ENCODE assay signal across 8 mouse cellular contexts in genomic region chr9:57158013-57158470, GRCm38 (mm10). TPM values are rescaled to one million over a fixed set of nuclear protein-coding genes. Genes with fewer than 3 reads are reported as not detected.
DNase-seq lines count a peak whose midpoint lies in the region; ATAC-seq lines count a peak whose summit lies in the region.

Gene Commd4 (minus strand): TSS chr9:57158331.

- H3K9me3 ChIP-seq in hindbrain, embryonic 16.5 days (ENCODE audit: control insufficient read depth, low read length) = no peaks in the 10 kb centered on the region

- peaks cover 11% of the 10 kb centered on the region for H3K36me3 ChIP-seq in hindbrain, embryonic 16.5 days (ENCODE audit: control insufficient read depth, insufficient read depth, low read length)
- H3K36me3 ChIP-seq in macrophage (ENCODE audit: inconsistent target) = peaks cover 21% of the 10 kb centered on the region; the same call in 1 of the 2 replicates

- H3K4me3 ChIP-seq in hindbrain, embryonic 16.5 days (ENCODE audit: low read length) = peak within 1 kb of the TSS; percentile 87
- peak within 1 kb of the TSS; percentile 81 for H3K4me3 ChIP-seq in macrophage (ENCODE audit: inconsistent target)

- H3K9ac ChIP-seq in hindbrain, embryonic 16.5 days (ENCODE audit: low read depth, low read length) = peak within 1 kb of the TSS; percentile 81

- ATAC-seq in hindbrain, embryonic 16.5 days = peak; percentile 92

- no peaks in the 10 kb centered on the region for H3K27me3 ChIP-seq in hindbrain, embryonic 16.5 days (replicated peaks; ENCODE audit: control insufficient read depth, insufficient read depth, low read length)

- peak within 1 kb of the TSS; percentile 77 for H3K27ac ChIP-seq in hindbrain, embryonic 16.5 days (ENCODE audit: low read depth, low read length)
- peak within 1 kb of the TSS; percentile 89 for H3K27ac ChIP-seq in macrophage

- peaks cover 22% of the 10 kb centered on the region for H3K4me1 ChIP-seq in hindbrain, embryonic 16.5 days (ENCODE audit: control insufficient read depth, insufficient read depth, low read depth, low read length)

- DNase-seq in WW6 (ENCODE audit: low read depth, low spot score) = peak; percentile 81
- DNase-seq in cerebellum, postnatal 4 days (ENCODE audit: low spot score in 2 of 2) = peak; percentile 68 to 89
- DNase-seq in gastrocnemius, adult 18-20 months (ENCODE audit: low spot score) = peak; percentile 96
- DNase-seq in left cerebral cortex, adult 18-20 months (ENCODE audit: low spot score in 2 of 2) = peak; percentile 88 to 95
- DNase-seq in right cerebral cortex, adult 18-20 months = peak; percentile 94
- peak; percentile 73 for DNase-seq in urinary bladder, postnatal 10 days (ENCODE audit: low spot score)

- under 1% methylated on average over 24 of the region's 24 CpGs for WGBS in hindbrain, embryonic 16.5 days
- WGBS in macrophage (ENCODE audit: missing documents) = under 1% methylated on average over 24 of the region's 24 CpGs

- H3K79me2 ChIP-seq in macrophage (ENCODE audit: inconsistent target) = peaks cover 15% of the 10 kb centered on the region; the same call in 1 of the 2 replicates

- peak within 1 kb of the TSS; percentile 87 for H3K4me2 ChIP-seq in hindbrain, embryonic 16.5 days (ENCODE audit: low read length)

RNA-seq across cellular contexts. Expression of gene Commd4, which starts in this region (rescaled TPM):
- 10 to 100 TPM; 26.6 to 29.1 TPM for total RNA-seq in gastrocnemius, adult 18-20 months (2021)
- 166 and 185 TPM in 2 replicates for polyA plus RNA-seq in hindbrain, embryonic 16.5 days (2015; fragmentation: Nextera tagmentation; extraction: Ambion mirVana)
- total RNA-seq in left cerebral cortex, adult 18-20 months (2021) = 10 to 100 TPM; 80.9 to 92.2 TPM
- 100 to 1,000 TPM in 17 of 26 experiments, 10 to 100 TPM in 9; 68.9 to 156 (median 111) TPM for total RNA-seq in macrophage (2018; cell fraction: chromatin; rRNA removed)
- total RNA-seq in macrophage (2018; cell fraction: cytosol; rRNA removed) = 10 to 100 TPM; 52.4 to 77.9 (median 61.9) TPM
- 100 to 1,000 TPM in 19 of 26 experiments, 10 to 100 TPM in 7; 63.3 to 204 (median 110) TPM for total RNA-seq in macrophage (2018; cell fraction: nucleus; rRNA removed)
- polyA plus RNA-seq in macrophage (2018) = 45.0 to 80.9 TPM (median 72.1 TPM) in 3 replicates

Comparison
In these comparisons a context has a peak if more than half of its experiments do, and no peak if none do; other contexts are left out.
1. Peak in every context shown above with its lines: DNase-seq, ATAC-seq, H3K4me3 ChIP-seq and H3K27ac ChIP-seq.